Mouse (Mus musculus) MEL (cell line): ENCODE measurements at regions not wholly inside any gene's neighbourhood (a gene's known extent, or its start where the extent isn't known, plus 50 kb on each side); places are given as distances from the start of the nearest gene placed in this dataset.

Source experiments
- DNase-seq: peaks from one replicate; pipeline ENCODE4 v3.0.0; 2011; ENCODE audit warnings: low read depth, low spot score
- H3K27ac ChIP-seq: 2 replicates; pipeline ENCODE4 v1.5.1; 2012; ENCODE audit warnings: low read depth, mild to moderate bottlenecking, control low read depth, low read length, moderate library complexity; ENCODE audit not compliant: control insufficient read depth
- H3K27me3 ChIP-seq, 2 experiments: fragments of 150-350 bp in 1 of 2; sonication (generic) in 1 of 2; 2 replicates each; pipeline ENCODE4 v1.6.1; 2012; ENCODE audit warnings: low read length in 2 of 2, mild to moderate bottlenecking in 2 of 2, improper control_type of control experiment in 1 of 2, moderate library complexity in 1 of 2; ENCODE audit not compliant: insufficient read depth in 2 of 2, control insufficient read depth in 1 of 2
- H3K36me3 ChIP-seq, 2 experiments: 2 replicates each; pipeline ENCODE4 v1.6.1; 2012 to 2014; ENCODE audit warnings: low read length in 2 of 2, improper control_type of control experiment in 1 of 2, inconsistent platforms in 1 of 2, mild to moderate bottlenecking in 1 of 2; ENCODE audit not compliant: insufficient read depth in 2 of 2, control insufficient read depth in 1 of 2
- H3K4me1 ChIP-seq, 2 experiments: fragments of 150-350 bp in 1 of 2; sonication (generic) in 1 of 2; 2 replicates each; pipeline ENCODE4 v1.6.1; 2012; ENCODE audit warnings: low read length in 2 of 2, improper control_type of control experiment in 1 of 2, mild to moderate bottlenecking in 1 of 2; ENCODE audit not compliant: insufficient read depth in 2 of 2, control insufficient read depth in 1 of 2
- H3K4me3 ChIP-seq, 2 experiments: fragments of 150-350 bp in 1 of 2; sonication (generic) in 1 of 2; 2 replicates each; pipeline ENCODE4 v1.5.1; 2012; ENCODE audit warnings: low read depth in 2 of 2, low read length in 2 of 2, mild to moderate bottlenecking in 2 of 2, moderate library complexity in 2 of 2, control low read depth in 1 of 2, improper control_type of control experiment in 1 of 2; ENCODE audit not compliant: control insufficient read depth in 1 of 2, insufficient read depth in 1 of 2
- H3K79me2 ChIP-seq: 2 replicates; pipeline ENCODE4 v1.6.1; 2012; ENCODE audit warnings: mild to moderate bottlenecking, low read length, moderate library complexity; ENCODE audit not compliant: control insufficient read depth, poor library complexity, insufficient read depth
- H3K9ac ChIP-seq: 2 replicates; pipeline ENCODE4 v1.6.1; 2012; ENCODE audit warnings: low read depth, mild to moderate bottlenecking, control low read depth, low read length, moderate library complexity; ENCODE audit not compliant: control insufficient read depth, poor library complexity, severe bottlenecking
- H3K9me3 ChIP-seq: fragments of 150-350 bp; sonication (generic); replicated peaks from 2 replicates; pipeline ENCODE4 v1.6.1; 2012; ENCODE audit warnings: mild to moderate bottlenecking, low read length, improper control_type of control experiment, moderate library complexity; ENCODE audit not compliant: insufficient read depth
- CHD1 ChIP-seq: IDR thresholded peaks from 2 replicates; pipeline ENCODE4 v1.6.1; 2012; ENCODE audit warnings: low read depth, mild to moderate bottlenecking, inconsistent platforms, low read length, improper control_type of control experiment
- CTCF ChIP-seq, 3 experiments: IDR thresholded peaks in 2 of 3; conservative IDR thresholded peaks in 1 of 3; 2 replicates each; pipeline ENCODE4 v1.5.1; 2011 to 2012; ENCODE audit warnings: low read length in 3 of 3, low read depth in 2 of 3, mild to moderate bottlenecking in 2 of 3, improper control_type of control experiment in 1 of 3, inconsistent platforms in 1 of 3, mixed read lengths in 1 of 3, moderate library complexity in 1 of 3; ENCODE audit not compliant: control insufficient read depth in 1 of 3, insufficient read depth in 1 of 3, poor library complexity in 1 of 3, severe bottlenecking in 1 of 3
- ELF1 ChIP-seq: IDR thresholded peaks from 2 replicates; pipeline ENCODE4 v1.6.1; 2014; ENCODE audit warnings: low read depth, mild to moderate bottlenecking, inconsistent platforms, low read length, improper control_type of control experiment, moderate library complexity
- EP300 ChIP-seq, 2 experiments: IDR thresholded peaks; 2 replicates each; pipeline ENCODE4 v1.6.1; 2011; ENCODE audit warnings: improper control_type of control experiment in 2 of 2, low read length in 2 of 2, low read depth in 1 of 2, mild to moderate bottlenecking in 1 of 2
- ETS1 ChIP-seq: IDR thresholded peaks from 2 replicates; pipeline ENCODE4 v1.6.1; 2012; ENCODE audit warnings: low read depth, mild to moderate bottlenecking, inconsistent platforms, low read length, improper control_type of control experiment, moderate library complexity
- GABPA ChIP-seq: IDR thresholded peaks from 2 replicates; pipeline ENCODE4 v1.6.1; 2012; ENCODE audit warnings: low read depth, mild to moderate bottlenecking, inconsistent platforms, low read length, improper control_type of control experiment, moderate library complexity
- MAZ ChIP-seq: IDR thresholded peaks from 2 replicates; pipeline ENCODE4 v1.6.1; 2012; ENCODE audit warnings: low read depth, mild to moderate bottlenecking, inconsistent platforms, low read length, improper control_type of control experiment
- MEF2A ChIP-seq: IDR thresholded peaks from 2 replicates; pipeline ENCODE4 v1.6.1; 2014; ENCODE audit warnings: low read depth, mild to moderate bottlenecking, inconsistent platforms, low read length, improper control_type of control experiment; ENCODE audit not compliant: poor library complexity, insufficient replicate concordance, severe bottlenecking; ENCODE audit errors: extremely low read depth
- MYC ChIP-seq: IDR thresholded peaks from 2 replicates; pipeline ENCODE4 v1.6.1; 2011; ENCODE audit warnings: low read depth, mild to moderate bottlenecking, low read length, improper control_type of control experiment, moderate library complexity
- NELFE ChIP-seq: IDR thresholded peaks from 2 replicates; pipeline ENCODE4 v1.6.1; 2011; ENCODE audit warnings: low read depth, low read length, improper control_type of control experiment
- POLR2A ChIP-seq, 2 experiments: IDR thresholded peaks; 2 replicates each; pipeline ENCODE4 v1.6.1; 2011 to 2012; ENCODE audit warnings: low read length in 2 of 2, mild to moderate bottlenecking in 2 of 2, control low read depth in 1 of 2, improper control_type of control experiment in 1 of 2, low read depth in 1 of 2, moderate library complexity in 1 of 2; ENCODE audit not compliant: control insufficient read depth in 1 of 2, insufficient read depth in 1 of 2, poor library complexity in 1 of 2
- POLR2AphosphoS5 ChIP-seq: IDR thresholded peaks from 2 replicates; pipeline ENCODE4 v1.6.1; 2012; ENCODE audit warnings: low read depth, borderline replicate concordance, mild to moderate bottlenecking, inconsistent platforms, low read length, moderate library complexity, mixed read lengths
- RCOR1 ChIP-seq: IDR thresholded peaks from 2 replicates; pipeline ENCODE4 v1.6.1; 2012; ENCODE audit warnings: low read depth, mild to moderate bottlenecking, inconsistent platforms, low read length, improper control_type of control experiment
- SIN3A ChIP-seq: IDR thresholded peaks from 2 replicates; pipeline ENCODE4 v1.6.1; 2012; ENCODE audit warnings: low read length, improper control_type of control experiment, inconsistent platforms
- SMC3 ChIP-seq: IDR thresholded peaks from 2 replicates; pipeline ENCODE4 v1.6.1; 2011; ENCODE audit warnings: low read depth, low read length, improper control_type of control experiment
- TAL1 ChIP-seq: IDR thresholded peaks from 2 replicates; pipeline ENCODE4 v1.6.1; 2012; ENCODE audit warnings: mild to moderate bottlenecking, inconsistent platforms, low read length, moderate library complexity, mixed read lengths
- TBP ChIP-seq: IDR thresholded peaks from 2 replicates; pipeline ENCODE4 v1.8.0; 2011; ENCODE audit warnings: low read depth, low read length, improper control_type of control experiment
- TCF12 ChIP-seq: IDR thresholded peaks from 2 replicates; pipeline ENCODE4 v1.6.1; 2014; ENCODE audit warnings: low read depth, mild to moderate bottlenecking, inconsistent platforms, low read length, improper control_type of control experiment, moderate library complexity
- UBTF ChIP-seq: IDR thresholded peaks from 2 replicates; pipeline ENCODE4 v1.6.1; 2012; ENCODE audit warnings: low read depth, mild to moderate bottlenecking, inconsistent platforms, low read length, improper control_type of control experiment, moderate library complexity, borderline replicate concordance; ENCODE audit not compliant: insufficient read depth
- USF1 ChIP-seq: IDR thresholded peaks from 2 replicates; pipeline ENCODE4 v1.6.1; 2014; ENCODE audit warnings: low read depth, mild to moderate bottlenecking, inconsistent platforms, low read length, improper control_type of control experiment, moderate library complexity
- USF2 ChIP-seq, 2 experiments: IDR thresholded peaks; 2 replicates each; pipeline ENCODE4 v1.6.1; 2011 to 2012; ENCODE audit warnings: improper control_type of control experiment in 2 of 2, low read length in 2 of 2, borderline replicate concordance in 1 of 2, inconsistent platforms in 1 of 2, low read depth in 1 of 2, mild to moderate bottlenecking in 1 of 2; ENCODE audit not compliant: insufficient read depth in 1 of 2
- ZC3H11A ChIP-seq: IDR thresholded peaks from 2 replicates; pipeline ENCODE4 v1.6.1; 2012; ENCODE audit warnings: low read depth, mild to moderate bottlenecking, inconsistent platforms, low read length, improper control_type of control experiment
- ZKSCAN1 ChIP-seq: IDR thresholded peaks from 2 replicates; pipeline ENCODE4 v1.6.1; 2012; ENCODE audit warnings: low read depth, mild to moderate bottlenecking, inconsistent platforms, low read length, improper control_type of control experiment, moderate library complexity
- ZNF384 ChIP-seq: IDR thresholded peaks from 2 replicates; pipeline ENCODE4 v1.6.1; 2012; ENCODE audit warnings: low read depth, mild to moderate bottlenecking, inconsistent platforms, low read length, improper control_type of control experiment

- H3K79me2 ChIP-seq: no peaks in the 10 kb centered on the region
- H3K9ac ChIP-seq: no peak overlapping the region
- TF ChIP-seq UBTF (no peak), ELF1 (no peak), ZNF384 (no peak), USF2 (IDR thresholded peaks at IDR 0.05; ENCODE audit: borderline replicate concordance in 1 of 2, insufficient read depth in 1 of 2, low read depth in 1 of 2, low read length in 2 of 2) (no peak), CHD1 (no peak), MYC (no peak), SIN3A (no peak), EP300 (IDR thresholded peaks at IDR 0.05; ENCODE audit: low read depth in 1 of 2, low read length in 2 of 2) (no peak), POLR2A (IDR thresholded peaks at IDR 0.05; ENCODE audit: control insufficient read depth in 1 of 2, insufficient read depth in 1 of 2, low read depth in 1 of 2, low read length in 2 of 2, poor library complexity in 1 of 2) (no peak), GABPA (no peak), MAZ (no peak), MEF2A (no peak), ZC3H11A (no peak), TCF12 (no peak)
- H3K9me3 ChIP-seq: no peaks in the 10 kb centered on the region
- H3K27ac ChIP-seq: no peak overlapping the region
- peaks cover 0 to 2% of the 10 kb centered on the region in 2 experiments; a peak in 2 of 4 replicates for H3K27me3 ChIP-seq
- H3K4me3 ChIP-seq: no peak overlapping the region
- no peak for DNase-seq
- H3K4me1 ChIP-seq: no peaks in the 10 kb centered on the region
- H3K36me3 ChIP-seq: no peaks in the 10 kb centered on the region
Measured at GRCm38 (mm10) chr14:76685830-76686761, 129.4 kb upstream of the Serp2 start.

- TF ChIP-seq TAL1 (no peak), GABPA (no peak), SMC3 (no peak), NELFE (no peak), ZKSCAN1 (no peak), RCOR1 (no peak), MAZ (no peak), CTCF (IDR thresholded peaks at IDR 0.05 in 2 of 3, conservative IDR thresholded peaks at IDR 0.05 in 1 of 3; ENCODE audit: control insufficient read depth in 1 of 3, insufficient read depth in 1 of 3, low read depth in 2 of 3, low read length in 3 of 3, poor library complexity in 1 of 3, severe bottlenecking in 1 of 3) (no peak), CHD1 (no peak), USF1 (no peak), POLR2AphosphoS5 (no peak), MEF2A (no peak), USF2 (IDR thresholded peaks at IDR 0.05; ENCODE audit: borderline replicate concordance in 1 of 2, insufficient read depth in 1 of 2, low read depth in 1 of 2, low read length in 2 of 2) (no peak), ETS1 (no peak), TBP (no peak)
- Histone ChIP-seq H3K9me3 (no peaks in the 10 kb centered on the region), H3K79me2 (no peaks in the 10 kb centered on the region), H3K4me1 (no peaks in the 10 kb centered on the region), H3K27ac (no peak overlapping the region), H3K36me3 (no peaks in the 10 kb centered on the region), H3K27me3 (peaks cover 0 to 2% of the 10 kb centered on the region in 2 experiments; a peak in 2 of 4 replicates), H3K9ac (no peak overlapping the region), H3K4me3 (no peak overlapping the region)
- no peak for DNase-seq
Measured at GRCm38 (mm10) chr14:76684327-76684726, 127.6 kb upstream of the Serp2 start.
